Mouse (Mus musculus) neutrophil, adult 83 days (primary cell): ENCODE measurements around the gene Lamtor1. TPM values are rescaled to one million over a fixed set of nuclear protein-coding genes. Genes with fewer than 3 reads are reported as not detected.

Source experiments
- total RNA-seq, 2 experiments: library from RNA; stranded (reverse); gene quantifications; one replicate each; pipeline ENCODE4 v1.2.4; 2023

Gene Lamtor1
- total RNA-seq = 100 to 1,000 TPM; 107 to 110 TPM

GRCm38 (mm10) chr7:101905561-101906286 lies at the start of gene Lamtor1:
Gene Lamtor1, plus strand, starts transcription at chr7:101905904.

DNA sequence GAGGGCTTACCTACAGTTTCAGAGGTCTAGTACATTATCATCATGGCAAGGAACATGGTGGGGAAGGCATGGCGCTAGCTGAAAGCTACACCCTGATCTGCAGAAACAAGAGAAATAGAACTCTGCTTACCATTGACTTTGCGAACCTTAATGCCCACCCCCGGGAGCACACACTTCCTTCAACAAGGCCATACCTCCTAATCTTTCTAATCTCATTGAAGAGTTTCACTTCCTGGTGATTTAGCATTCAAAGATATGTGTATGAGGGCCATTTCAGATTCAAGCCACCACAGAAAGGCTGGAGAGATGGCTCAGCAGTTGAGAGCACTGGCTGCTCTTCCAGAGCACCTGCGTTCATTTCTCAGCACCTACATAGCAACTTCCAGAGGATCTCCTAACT lies 48.6 kb upstream of the Lamtor1 start, which contains the start of gene Folr2:
TSS of gene Folr2 (minus strand) at position 101 of the 400 bp plus-strand sequence.

DNA sequence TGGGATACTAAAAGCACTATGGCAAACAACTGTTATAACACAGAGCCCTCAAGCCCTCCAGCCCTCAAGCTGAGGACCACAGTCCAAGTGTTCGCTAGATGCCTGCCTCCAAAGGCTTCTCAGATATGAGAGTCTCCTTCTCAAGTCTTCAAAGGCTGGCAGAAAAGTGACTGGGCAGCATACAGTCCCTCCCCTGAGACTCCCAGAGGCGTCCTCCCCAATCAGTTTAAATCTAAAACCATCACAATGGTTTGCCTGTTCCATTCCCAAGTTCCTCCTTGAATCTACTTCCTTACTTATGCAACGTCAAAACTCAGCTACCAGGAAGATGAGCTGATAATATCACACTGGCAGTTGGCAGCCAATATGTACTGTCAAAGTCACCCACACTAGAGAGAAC lies 42.3 kb upstream of the Lamtor1 start, which contains the start of gene Anapc15:
TSS of gene Anapc15 (plus strand) at position 301 of the 400 bp plus-strand sequence.

DNA sequence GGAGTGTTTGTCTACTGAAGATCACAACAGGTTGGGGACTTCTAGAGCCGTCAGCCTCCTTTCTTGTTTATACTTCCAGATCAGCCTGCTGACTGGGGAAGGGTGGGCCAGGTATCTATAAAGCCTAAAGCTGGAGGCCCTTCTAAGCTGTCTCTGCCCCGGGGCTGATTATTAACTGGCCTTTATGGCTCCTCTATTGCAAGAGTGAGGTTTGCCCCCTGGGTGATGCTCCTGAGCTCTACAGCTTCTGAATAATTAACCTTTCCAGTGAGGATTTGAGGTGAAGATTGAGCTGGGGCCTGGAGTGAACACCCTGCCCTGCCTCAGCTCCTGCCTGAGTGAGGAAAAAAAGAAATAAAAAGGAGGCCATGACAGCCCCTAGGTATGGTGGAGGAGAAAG lies 35.1 kb upstream of the Lamtor1 start, which contains the start of gene Folr1:
TSS of gene Folr1 (minus strand) at position 160 of the 400 bp plus-strand sequence.

DNA sequence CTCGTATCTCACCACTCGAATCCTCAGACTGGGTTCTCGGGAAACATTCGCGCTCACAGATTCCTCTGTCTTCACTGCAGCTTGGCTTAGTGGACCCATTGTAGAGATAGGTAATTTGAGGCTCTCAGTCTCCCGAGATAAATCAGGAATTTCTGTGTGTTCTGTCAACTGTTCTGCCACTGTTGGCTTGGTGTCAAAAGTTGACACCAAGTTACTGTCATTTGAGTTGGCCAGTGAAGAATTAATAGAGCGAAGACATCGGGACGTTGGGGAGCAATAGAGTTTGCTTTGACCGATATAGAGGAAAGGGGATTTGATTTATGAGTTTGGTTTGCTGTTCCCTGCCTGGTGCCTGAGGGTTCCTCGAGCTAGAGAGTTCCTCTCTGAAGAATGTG lies 580 bp downstream of the Lamtor1 start, which contains the start of gene Tomt:
TSS of gene Tomt (minus strand) at position 73 of the 395 bp plus-strand sequence.

GRCm38 (mm10) chr7:101933751-101934240 lies 28.1 kb downstream of the Lamtor1 start, which contains the start of the genes Lrrc51 and Numa1:
Gene Lrrc51, minus strand, starts transcription at chr7:101933895.
Gene Numa1, plus strand, starts transcription at chr7:101934111.

Other genes with a start within 250 kb of the Lamtor1 start
- gene Clpb, start 242.3 kb upstream of the Lamtor1 start, total RNA-seq = 10 to 100 TPM; 13.5 to 13.7 TPM
- not detected for gene Phox2a, start 87.6 kb upstream of the Lamtor1 start, total RNA-seq
- gene Inppl1, start 67.7 kb upstream of the Lamtor1 start, total RNA-seq = 10 to 100 TPM; 19.2 to 23.3 TPM
- 1 to 10 TPM; 1.3 to 1.8 TPM for gene Folr2, start 48.7 kb upstream of the Lamtor1 start, total RNA-seq
- 10 to 100 TPM; 50.0 to 57.1 TPM for gene Anapc15, start 42.2 kb upstream of the Lamtor1 start, total RNA-seq
- not detected for gene Folr1, start 35.1 kb upstream of the Lamtor1 start, total RNA-seq
- not detected for gene Tomt, start 455 bp downstream of the Lamtor1 start, total RNA-seq
- gene Lrrc51, start 28.0 kb downstream of the Lamtor1 start, total RNA-seq = under 1 TPM in 1 of 2 experiments, not detected in 1; 0.88 TPM
- 100 to 1,000 TPM; 118 to 124 TPM for gene Numa1, start 28.2 kb downstream of the Lamtor1 start, total RNA-seq
- gene Il18bp, start 112.8 kb downstream of the Lamtor1 start, total RNA-seq = 10 to 100 TPM; 26.8 to 30.1 TPM
- gene Rnf121, start 159.6 kb downstream of the Lamtor1 start, total RNA-seq = 10 to 100 TPM; 13.5 to 16.0 TPM
- 10 to 100 TPM; 14.3 to 14.4 TPM for gene Xndc1, start 159.6 kb downstream of the Lamtor1 start, total RNA-seq
- 1 to 10 TPM; 1.4 to 2.0 TPM for gene Xntrpc, start 159.8 kb downstream of the Lamtor1 start, total RNA-seq
- gene Trpc2, start 177.2 kb downstream of the Lamtor1 start, total RNA-seq = not detected
- gene Art1, start 195.8 kb downstream of the Lamtor1 start, total RNA-seq = not detected
- not detected for gene Art5, start 203.6 kb downstream of the Lamtor1 start, total RNA-seq
- not detected for gene Chrna10, start 210.9 kb downstream of the Lamtor1 start, total RNA-seq